Mouse (Mus musculus): ENCODE results near the gene Mbl1.

Mbl1 gene

GRCm38 (mm10) chr14:41189496-41189895 lies 38.2 kb downstream of the Mbl1 start:
- DNase-seq (ENCODE audit: inconsistent age in 2 of 2, low spot score in 1 of 2): no peak

GRCm38 (mm10) chr14:41198037-41198730 lies 46.9 kb downstream of the Mbl1 start:
- peak in 1 of 2 experiments; percentile 32 for DNase-seq (ENCODE audit: inconsistent age in 2 of 2, low spot score in 1 of 2)

Data from adrenal gland, adult (tissue).